Mouse (Mus musculus) cerebellum, postnatal 4 days (tissue): ENCODE results near the gene Atoh8.

ENCODE experiments used
- DNase-seq, 2 experiments: peaks; one replicate each; pipeline ENCODE4 v3.0.0; 2022; ENCODE audit warnings: low spot score in 2 of 2, mixed read lengths in 1 of 2

The Atoh8 gene

DNA sequence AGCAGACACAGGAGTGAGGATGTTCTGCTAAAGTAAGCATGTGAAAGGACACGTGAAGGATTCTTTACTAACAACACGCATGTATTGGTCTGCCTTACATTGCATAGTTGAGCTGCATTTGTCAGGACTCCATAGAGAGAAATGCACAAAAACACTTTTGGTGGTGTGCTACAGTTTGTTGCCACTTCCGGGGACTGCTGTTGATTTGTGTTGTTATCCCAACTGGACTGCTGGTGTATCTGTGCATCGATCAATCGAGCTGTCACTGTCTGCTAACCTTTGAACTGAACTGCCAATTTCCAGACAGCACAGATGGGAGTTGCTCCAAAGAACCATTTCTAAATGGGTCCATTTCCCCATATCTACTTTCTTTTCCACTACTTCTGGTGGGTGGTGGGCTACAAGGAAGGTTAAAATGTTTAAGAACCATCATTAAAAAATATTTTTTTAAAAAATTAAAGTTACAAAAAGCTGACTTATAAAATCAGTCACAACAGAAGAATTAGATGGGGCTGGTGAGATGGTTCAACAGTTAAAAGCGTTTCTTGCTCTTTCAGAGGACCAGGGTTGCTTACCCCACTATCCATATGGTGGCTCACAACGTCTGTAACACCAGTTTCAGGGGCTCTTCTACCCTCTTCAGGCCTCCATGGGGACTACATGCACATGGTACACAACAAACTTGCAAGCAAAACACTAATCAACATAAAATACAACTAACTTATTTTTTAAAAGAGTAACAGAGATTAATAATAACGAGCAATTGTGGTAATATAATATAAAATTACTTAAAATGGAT lies 76.2 kb downstream of the Atoh8 start:
- DNase-seq, result no peak
